Mouse (Mus musculus) hematopoietic stem cell, adult 5-6 weeks (primary cell): ENCODE measurements at regions not wholly inside any gene's neighbourhood (a gene's known extent, or its start where the extent isn't known, plus 50 kb on each side); places are given as distances from the start of the nearest gene placed in this dataset.

Experiments
- ATAC-seq, 2 experiments: fragments of 125-278 bp in 1 of 2; replicated peaks in 1 of 2; 2 replicates each; pipeline ENCODE4 v1.8.0; 2016 to 2017; ENCODE audit warnings: inconsistent platforms in 2 of 2, mild to moderate bottlenecking in 2 of 2, moderate number of reproducible peaks in 2 of 2, low read depth in 1 of 2, moderate TSS enrichment in 1 of 2; ENCODE audit not compliant: low FRiP score in 2 of 2, poor library complexity in 2 of 2, severe bottlenecking in 2 of 2, insufficient read depth in 1 of 2, low TSS enrichment in 1 of 2

- ATAC-seq = peak; percentile 35 to 43
These were observed 892.5 kb downstream of the Zfp704 start for GRCm38 (mm10) chr3:8717334-8717812.
